13 mouse cellular contexts compared by ENCODE assay signal in the genomic region with DNA sequence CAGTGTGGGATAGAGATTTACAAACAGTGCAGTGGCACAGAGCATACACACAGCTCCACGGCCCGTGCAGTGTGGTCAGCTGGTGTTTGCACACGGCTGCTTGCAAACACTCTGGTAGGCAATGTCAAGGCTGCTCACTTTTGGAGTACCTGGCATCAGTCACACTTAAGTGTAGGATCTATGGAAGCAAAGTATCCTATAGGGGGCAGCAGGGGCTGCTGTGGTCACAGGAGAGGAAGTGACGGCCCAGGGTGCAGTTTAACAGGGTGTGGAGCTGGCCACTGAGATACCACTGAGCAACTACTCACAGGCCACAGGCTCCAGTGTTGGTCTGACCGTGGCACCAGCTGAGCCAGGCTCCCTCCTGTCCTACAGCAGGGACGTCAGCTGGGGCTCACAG. TPM values are rescaled to one million over a fixed set of nuclear protein-coding genes. Genes with fewer than 3 reads are reported as not detected.
A peak's percentile ranks its signal among the peaks of the same experiment; 100 is the strongest.
DNase-seq lines count a peak whose midpoint lies in the region; ATAC-seq and TF ChIP-seq lines count a peak whose summit lies in the region.
"Had no signal": no experiment of that assay in that cellular context is flagged by ENCODE, and none has a peak within 500 bp of the region (broad histone marks: within the 10 kb centered on the region; RNA-seq: fewer than 3 reads in every experiment).

No protein-coding gene starts in this region.

- H3K4me2 ChIP-seq in embryonic facial prominence, embryonic 15.5 days (replicated peaks), result no peak overlapping the region
- no peak overlapping the region for H3K4me2 ChIP-seq in lung, embryonic 14.5 days
- no peak overlapping the region for H3K4me2 ChIP-seq in stomach, postnatal 0 days (replicated peaks; ENCODE audit: low read depth)
- no peak overlapping the region for H3K4me2 ChIP-seq in forebrain, embryonic 14.5 days (ENCODE audit: low read length)

- TF ChIP-seq EP300 in stomach, postnatal 0 days (optimal IDR thresholded peaks at IDR 0.05), result no peak

- peaks cover 77% of the 10 kb centered on the region for H3K36me3 ChIP-seq in embryonic facial prominence, embryonic 15.5 days
- H3K36me3 ChIP-seq in embryonic facial prominence, embryonic 10.5 days (replicated peaks), result peaks cover 98% of the 10 kb centered on the region
- peaks cover 88% of the 10 kb centered on the region for H3K36me3 ChIP-seq in lung, embryonic 14.5 days (ENCODE audit: insufficient read depth)
- H3K36me3 ChIP-seq in stomach, postnatal 0 days (ENCODE audit: control insufficient read depth, insufficient read depth, low read length), result peaks cover 33% of the 10 kb centered on the region
- H3K36me3 ChIP-seq in forebrain, embryonic 14.5 days (ENCODE audit: control insufficient read depth, insufficient read depth, low read length), result peaks cover 66% of the 10 kb centered on the region

- peaks cover 8% of the 10 kb centered on the region for H3K4me1 ChIP-seq in embryonic facial prominence, embryonic 15.5 days
- 0 out of 2 replicates have a peak, but pooled peaks cover 2% of the 10 kb centered on the region for H3K4me1 ChIP-seq in embryonic facial prominence, embryonic 10.5 days
- H3K4me1 ChIP-seq in lung, adult 2 months (ENCODE audit: control insufficient read depth, insufficient read depth, low read length), result no peaks in the 10 kb centered on the region
- H3K4me1 ChIP-seq in lung, embryonic 14.5 days (ENCODE audit: insufficient read depth), result no peaks in the 10 kb centered on the region
- no peaks in the 10 kb centered on the region for H3K4me1 ChIP-seq in stomach, postnatal 0 days (replicated peaks; ENCODE audit: control insufficient read depth, insufficient read depth)
- no peaks in the 10 kb centered on the region for H3K4me1 ChIP-seq in forebrain, embryonic 14.5 days (ENCODE audit: control insufficient read depth, insufficient read depth, low read length)

- no peaks in the 10 kb centered on the region for H3K9me3 ChIP-seq in embryonic facial prominence, embryonic 15.5 days (replicated peaks)
- no peaks in the 10 kb centered on the region for H3K9me3 ChIP-seq in embryonic facial prominence, embryonic 10.5 days
- H3K9me3 ChIP-seq in lung, embryonic 14.5 days (ENCODE audit: low read depth, low read length), result no peaks in the 10 kb centered on the region
- no peaks in the 10 kb centered on the region for H3K9me3 ChIP-seq in stomach, postnatal 0 days (ENCODE audit: control insufficient read depth, low read length)
- H3K9me3 ChIP-seq in forebrain, embryonic 14.5 days (replicated peaks; ENCODE audit: control insufficient read depth, low read length), result no peaks in the 10 kb centered on the region
- H3K9me3 ChIP-seq: midbrain, embryonic 10.5 days had no signal

- no peaks in the 10 kb centered on the region for H3K27me3 ChIP-seq in embryonic facial prominence, embryonic 15.5 days
- H3K27me3 ChIP-seq in embryonic facial prominence, embryonic 10.5 days (replicated peaks; ENCODE audit: low read depth, poor library complexity, severe bottlenecking), result no peaks in the 10 kb centered on the region
- no peaks in the 10 kb centered on the region for H3K27me3 ChIP-seq in lung, embryonic 14.5 days (ENCODE audit: insufficient read depth, low read length)
- H3K27me3 ChIP-seq in stomach, postnatal 0 days (ENCODE audit: control insufficient read depth, insufficient read depth, low read length), result no peaks in the 10 kb centered on the region
- H3K27me3 ChIP-seq in forebrain, embryonic 14.5 days (replicated peaks; ENCODE audit: control insufficient read depth, insufficient read depth, low read length), result no peaks in the 10 kb centered on the region

- no peak overlapping the region for H3K4me3 ChIP-seq in embryonic facial prominence, embryonic 15.5 days (replicated peaks)
- H3K4me3 ChIP-seq in embryonic facial prominence, embryonic 10.5 days, result no peak overlapping the region
- H3K4me3 ChIP-seq in lung, adult 2 months (replicated peaks; ENCODE audit: extremely low read depth, low read depth, low read length), result no peak overlapping the region
- no peak overlapping the region for H3K4me3 ChIP-seq in lung, embryonic 14.5 days (ENCODE audit: low read depth, low read length)
- no peak overlapping the region for H3K4me3 ChIP-seq in stomach, postnatal 0 days (ENCODE audit: low read depth, low read length)
- no peak overlapping the region for H3K4me3 ChIP-seq in forebrain, embryonic 14.5 days (ENCODE audit: low read depth, low read length)
- H3K4me3 ChIP-seq: midbrain, embryonic 10.5 days had no signal

- TF ChIP-seq CTCF in lung, adult 2 months (IDR thresholded peaks at IDR 0.05; ENCODE audit: insufficient read depth, low read length), result no peak
- TF ChIP-seq CTCF in lung, embryonic 14.5 days (IDR thresholded peaks at IDR 0.05; ENCODE audit: low read depth), result peak; percentile 29
- peak; percentile 55 for TF ChIP-seq CTCF in stomach, postnatal 0 days (IDR thresholded peaks at IDR 0.05; ENCODE audit: low read depth)

- no peak overlapping the region for H3K27ac ChIP-seq in embryonic facial prominence, embryonic 15.5 days (replicated peaks)
- H3K27ac ChIP-seq in embryonic facial prominence, embryonic 10.5 days (replicated peaks), result no peak overlapping the region
- H3K27ac ChIP-seq in lung, embryonic 14.5 days (ENCODE audit: low read depth), result no peak overlapping the region
- H3K27ac ChIP-seq in stomach, postnatal 0 days (replicated peaks), result no peak overlapping the region
- H3K27ac ChIP-seq in forebrain, embryonic 14.5 days (ENCODE audit: low read depth, low read length), result no peak overlapping the region
- H3K27ac ChIP-seq: midbrain, embryonic 10.5 days had no signal

- no peak for TF ChIP-seq POLR2A in lung, adult 2 months (IDR thresholded peaks at IDR 0.05; ENCODE audit: borderline replicate concordance, extremely low read depth, low read depth, low read length)

- WGBS in embryonic facial prominence, embryonic 15.5 days, result 84% methylated on average over 6 of the region's 6 CpGs
- WGBS in embryonic facial prominence, embryonic 10.5 days, result 88% methylated on average over 6 of the region's 6 CpGs
- WGBS in lung, adult 2 months, result 62% methylated on average over 6 of the region's 6 CpGs
- 70% methylated on average over 6 of the region's 6 CpGs for WGBS in lung, embryonic 14.5 days
- WGBS in stomach, postnatal 0 days, result 78% methylated on average over 6 of the region's 6 CpGs
- 87% methylated on average over 6 of the region's 6 CpGs for WGBS in forebrain, embryonic 14.5 days

- no peak for DNase-seq in embryonic facial prominence, embryonic 10.5 days (ENCODE audit: low spot score)
- peak; percentile 39 to 65 for DNase-seq in lung, adult 18-20 months
- no peak for DNase-seq in lung, adult 2 months
- peak; percentile 38 for DNase-seq in lung, embryonic 14.5 days
- peak; percentile 26 for DNase-seq in stomach, postnatal 0 days (ENCODE audit: low spot score)
- DNase-seq in B cell, adult 2 months, result no peak
- no peak for DNase-seq in forebrain, embryonic 14.5 days (ENCODE audit: low spot score)
- DNase-seq: adrenal gland, adult 8-10 months; cerebellum, adult 11-12 months; kidney, adult 18-20 months; thymus, adult 18-20 months had no signal

- 0 out of 2 replicates have a peak, but pooled peaks have one; percentile 17 for ATAC-seq in embryonic facial prominence, embryonic 15.5 days (ENCODE audit: insufficient number of reproducible peaks, low FRiP score, low TSS enrichment, low read depth)
- ATAC-seq in lung, embryonic 14.5 days (ENCODE audit: insufficient read depth), result no peak
- ATAC-seq in stomach, postnatal 0 days (ENCODE audit: low FRiP score, low TSS enrichment), result peak; percentile 49
- ATAC-seq in forebrain, embryonic 14.5 days, result no peak

- H3K9ac ChIP-seq in embryonic facial prominence, embryonic 15.5 days, result no peak overlapping the region
- no peak overlapping the region for H3K9ac ChIP-seq in lung, embryonic 14.5 days
- no peak overlapping the region for H3K9ac ChIP-seq in stomach, postnatal 0 days (ENCODE audit: low read length)
- H3K9ac ChIP-seq in forebrain, embryonic 14.5 days (ENCODE audit: low read length), result no peak overlapping the region

RNA-seq across cellular contexts. Expression of gene Cdc42bpb, which starts 49.2 kb away (rescaled TPM):
- polyA plus RNA-seq in embryonic facial prominence, embryonic 15.5 days (2015; fragmentation: Nextera tagmentation; extraction: Ambion mirVana), result 33.2 and 36.1 TPM in 2 replicates
- 32.6 and 32.7 TPM in 2 replicates for polyA plus RNA-seq in embryonic facial prominence, embryonic 10.5 days (2016; fragmentation: Nextera tagmentation; extraction: Ambion mirVana)
- polyA plus RNA-seq in lung, adult 2 months (2012; rRNA removed), result 305 and 359 TPM in 2 replicates
- polyA plus RNA-seq in lung, embryonic 14.5 days (2014; fragmentation: Nextera tagmentation; extraction: Ambion mirVana), result 45.1 and 47.5 TPM in 2 replicates
- 18.6 and 18.7 TPM in 2 replicates for polyA plus RNA-seq in stomach, postnatal 0 days (2015; fragmentation: Nextera tagmentation; extraction: Ambion mirVana)
- polyA plus RNA-seq in forebrain, embryonic 14.5 days (2014; fragmentation: Nextera tagmentation; extraction: Ambion mirVana), result 28.8 and 34.6 TPM in 2 replicates

RNA-seq across cellular contexts. Expression of gene Amn, which starts 57.5 kb away (rescaled TPM):
- polyA plus RNA-seq in embryonic facial prominence, embryonic 15.5 days (2015; fragmentation: Nextera tagmentation; extraction: Ambion mirVana), result 0.59 and 1.0 TPM in 2 replicates
- polyA plus RNA-seq in embryonic facial prominence, embryonic 10.5 days (2016; fragmentation: Nextera tagmentation; extraction: Ambion mirVana), result 0.16 and 0.25 TPM in 2 replicates
- polyA plus RNA-seq in lung, adult 2 months (2012; rRNA removed), result 0.43 and 0.66 TPM in 2 replicates
- 0.19 and 0.36 TPM in 2 replicates for polyA plus RNA-seq in lung, embryonic 14.5 days (2014; fragmentation: Nextera tagmentation; extraction: Ambion mirVana)
- polyA plus RNA-seq in stomach, postnatal 0 days (2015; fragmentation: Nextera tagmentation; extraction: Ambion mirVana), result 0.22 TPM in 2 replicates
- 1.9 and 2.9 TPM in 2 replicates for polyA plus RNA-seq in forebrain, embryonic 14.5 days (2014; fragmentation: Nextera tagmentation; extraction: Ambion mirVana)

Comparison
In these comparisons a context has a peak if more than half of its experiments do, and no peak if none do; other contexts are left out.
1. DNase-seq: peak in lung, adult 18-20 months (2 of 2), lung, embryonic 14.5 days (single experiment) and stomach, postnatal 0 days (single experiment); none in embryonic facial prominence, embryonic 10.5 days (single experiment), lung, adult 2 months (single experiment), B cell, adult 2 months (0 of 2) and forebrain, embryonic 14.5 days (single experiment).
2. ATAC-seq: peak in embryonic facial prominence, embryonic 15.5 days (single experiment) and stomach, postnatal 0 days (single experiment); none in lung, embryonic 14.5 days (single experiment) and forebrain, embryonic 14.5 days (single experiment).